Mouse (Mus musculus) hindbrain, embryonic 14.5 days (tissue): Measurements from ENCODE around the gene Gm28551. TPM values are rescaled to one million over a fixed set of nuclear protein-coding genes. Genes with fewer than 3 reads are reported as not detected.

ENCODE experiments used
- ATAC-seq: fragments of 200-750 bp; cut with Nextera tagmentation; 2 replicates; pipeline ENCODE4 v1.8.0; 2017; ENCODE audit warnings: moderate number of reproducible peaks, mild to moderate bottlenecking, moderate TSS enrichment, moderate library complexity; ENCODE audit not compliant: low FRiP score
- DNase-seq: peaks from one replicate; pipeline ENCODE4 v3.0.0-alpha.2; 2015; ENCODE audit warnings: low spot score
- H3K27ac ChIP-seq: fragments of 300-500 bp; sonication (generic); 2 replicates; pipeline ENCODE4 v1.5.1; 2014; ENCODE audit warnings: mild to moderate bottlenecking, moderate library complexity
- H3K27me3 ChIP-seq: fragments of 300-500 bp; sonication (generic); 2 replicates; pipeline ENCODE4 v1.6.1; 2014; ENCODE audit warnings: mild to moderate bottlenecking, low read length, mixed read lengths; ENCODE audit not compliant: control insufficient read depth, insufficient read depth
- H3K36me3 ChIP-seq: fragments of 300-500 bp; sonication (generic); replicated peaks from 2 replicates; pipeline ENCODE4 v1.6.1; 2014; ENCODE audit not compliant: control insufficient read depth, insufficient read depth
- H3K4me1 ChIP-seq: fragments of 300-500 bp; sonication (generic); replicated peaks from 2 replicates; pipeline ENCODE4 v1.6.1; 2014; ENCODE audit warnings: antibody characterized with exemption, low read length, mixed read lengths; ENCODE audit not compliant: control insufficient read depth, insufficient read depth
- H3K4me2 ChIP-seq: fragments of 300-500 bp; sonication (generic); replicated peaks from 2 replicates; pipeline ENCODE4 v1.6.1; 2014; ENCODE audit warnings: mild to moderate bottlenecking, moderate library complexity
- H3K4me3 ChIP-seq: fragments of 300-500 bp; sonication (generic); replicated peaks from 2 replicates; pipeline ENCODE4 v1.5.1; 2014; ENCODE audit warnings: mild to moderate bottlenecking, low read length
- H3K9ac ChIP-seq: fragments of 300-500 bp; sonication (generic); 2 replicates; pipeline ENCODE4 v1.6.1; 2014
- H3K9me3 ChIP-seq: fragments of 300-500 bp; sonication (generic); 2 replicates; pipeline ENCODE4 v1.6.1; 2016; ENCODE audit warnings: low read length; ENCODE audit not compliant: control insufficient read depth
- WGBS: fragments of 180-500 bp; shearing (Covaris S2); extraction: QIAGEN DNeasy Blood & Tissue Kit; methylation state at CpG from one replicate; pipeline ENCODE4 v1.1.7; 2014; 5-methylcytosine and 5-hydroxymethylcytosine counted together
- polyA plus RNA-seq: library from polyadenylated mRNA; unstranded; fragments of >200 nt; fragmentation: Nextera tagmentation; extraction: Ambion mirVana; gene quantifications from 2 replicates; pipeline ENCODE4 v1.2.1, GENCODE M21; 2014

Gm28551 gene
- polyA plus RNA-seq, 1 experiment from 2014 or later, result 2.7 TPM

DNA sequence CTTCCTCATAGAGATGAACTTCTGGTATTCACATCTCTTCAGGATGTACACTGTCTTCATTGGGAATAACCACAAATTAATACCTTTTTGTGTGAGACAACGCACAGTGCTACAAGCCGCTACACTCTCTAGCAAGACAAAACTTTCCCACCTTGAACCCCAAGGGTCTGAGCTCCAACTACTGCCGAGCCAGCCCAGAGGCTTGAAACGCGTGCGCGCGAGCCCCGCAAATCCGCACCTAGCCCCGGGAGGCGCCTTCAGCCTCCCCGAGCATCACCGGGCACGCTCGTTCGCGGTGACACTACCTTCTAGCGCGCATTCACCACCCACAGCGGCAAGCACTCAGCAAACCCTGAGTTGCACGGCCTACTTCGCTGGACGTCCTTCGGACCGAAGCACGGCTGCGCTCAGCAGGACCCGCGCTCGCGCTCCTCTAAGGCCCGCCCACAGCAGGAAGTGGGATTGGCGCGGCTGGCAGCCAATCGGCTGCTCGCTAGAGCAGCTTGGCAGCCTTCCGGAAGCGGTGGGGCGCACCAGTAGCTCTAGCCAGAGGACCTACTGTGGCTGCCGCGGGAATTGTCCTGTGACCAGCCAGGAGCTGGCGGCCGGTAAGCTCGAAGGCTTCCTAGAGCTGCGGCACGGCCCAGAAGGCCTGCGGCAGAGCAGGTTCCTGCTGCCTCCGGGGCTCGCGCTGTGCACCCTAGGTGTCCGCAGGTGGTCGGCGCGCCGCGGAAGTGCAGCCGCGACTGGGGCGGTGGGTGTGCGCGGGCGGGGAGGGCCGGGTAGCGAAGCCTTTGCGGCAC is 55.7 kb downstream of the Gm28551 start, which contains the start of the genes Pms1, Ormdl1 and Gm28778:
Gene Pms1, minus strand, starts transcription at position 438 of the 803 bp plus-strand sequence.
Gene Ormdl1, plus strand, starts transcription at position 515 of the 803 bp plus-strand sequence.
Gene Gm28778, plus strand, starts transcription at position 531 of the 803 bp plus-strand sequence.
- peak within 1 kb of the TSS; percentile 74 for H3K9ac ChIP-seq
- H3K4me3 ChIP-seq, result peak within 1 kb of the TSS; percentile 84
- H3K9me3 ChIP-seq, result no peaks in the 10 kb centered on the region
- no peaks in the 10 kb centered on the region for H3K27me3 ChIP-seq
- DNase-seq (peak; percentile 95), ATAC-seq (peak; percentile 100)
- H3K36me3 ChIP-seq, result no peaks in the 10 kb centered on the region; the same call in 1 of the 2 replicates
- H3K4me1 ChIP-seq, result peaks cover 5% of the 10 kb centered on the region; the same call in 1 of the 2 replicates
- H3K4me2 ChIP-seq, result peak within 1 kb of the TSS; percentile 77
- H3K27ac ChIP-seq, result peak within 1 kb of the TSS; percentile 79
- WGBS, result under 1% methylated on average over 66 of the region's 66 CpGs

DNA sequence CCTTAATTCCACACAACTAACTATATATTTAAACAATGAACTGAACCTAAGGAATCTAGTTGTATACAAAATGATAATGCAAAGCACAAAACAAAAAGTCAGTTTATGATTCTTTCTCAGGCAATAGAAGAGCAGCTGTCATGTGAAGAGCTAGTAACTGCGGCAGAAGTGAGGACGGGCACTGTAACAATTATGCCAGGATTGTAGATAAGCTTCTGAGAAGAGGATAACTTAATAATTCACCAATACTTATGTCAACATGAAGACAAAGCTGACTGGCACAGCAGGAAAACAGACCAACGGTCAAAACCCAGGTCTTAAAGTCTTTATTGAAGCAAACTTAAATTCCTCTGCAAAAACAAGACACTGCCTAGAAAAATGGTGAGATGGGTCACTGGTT is 61.3 kb downstream of the Gm28551 start:
- Histone ChIP-seq H3K36me3 (no peaks in the 10 kb centered on the region), H3K9ac (no peak overlapping the region), H3K4me3 (no peak overlapping the region), H3K27me3 (no peaks in the 10 kb centered on the region), H3K4me2 (no peak overlapping the region), H3K4me1 (no peaks in the 10 kb centered on the region), H3K9me3 (no peaks in the 10 kb centered on the region), H3K27ac (no peak overlapping the region)
- ATAC-seq (no peak), DNase-seq (no peak)
- WGBS, result 88% methylated on average over 3 of the region's 3 CpGs

Other genes with a start within 250 kb of the Gm28551 start
- not detected in 2 replicates for gene 1700019A02Rik, start 165.0 kb downstream of the Gm28551 start, polyA plus RNA-seq
- gene Pms1, start 55.6 kb downstream of the Gm28551 start, polyA plus RNA-seq, result 10.6 and 11.0 TPM in 2 replicates
- gene Ormdl1, start 55.6 kb downstream of the Gm28551 start, polyA plus RNA-seq, result 55.8 and 64.8 TPM in 2 replicates
- not detected in 2 replicates for gene Gm28778, start 55.6 kb downstream of the Gm28551 start, polyA plus RNA-seq
- 20.8 and 21.1 TPM in 2 replicates for gene Osgepl1, start 39.0 kb downstream of the Gm28551 start, polyA plus RNA-seq
- 7.8 and 18.3 TPM in 2 replicates for gene Asdurf, start within 50 bp of the Gm28551 start, polyA plus RNA-seq
- 61.4 and 67.4 TPM in 2 replicates for gene Asnsd1, start 85 bp upstream of the Gm28551 start, polyA plus RNA-seq